Mouse (Mus musculus): Measurements from ENCODE around the gene Cd2bp2.

- TF ChIP-seq CTCF (conservative IDR thresholded peaks at IDR 0.05; ENCODE audit: low read length) (no peak), NANOG (IDR thresholded peaks at IDR 0.05; ENCODE audit: borderline replicate concordance, low read length) (no peak)
Measured at GRCm38 (mm10) chr7:127210266-127210665, 14.4 kb upstream of the Cd2bp2 start.
